Mouse (Mus musculus): ENCODE results near the gene Mef2a. TPM values are rescaled to one million over a fixed set of nuclear protein-coding genes. Genes with fewer than 3 reads are reported as not detected.

Mef2a gene
- polyA plus RNA-seq, 1 experiment from 2014 or later: 23.7 TPM

Other genes with a start within 250 kb of the Mef2a start
- gene Lysmd4, start 150.3 kb downstream of the Mef2a start, polyA plus RNA-seq (2015; fragmentation: Nextera tagmentation; extraction: Ambion mirVana): 11.5 and 11.8 TPM in 2 replicates

Measured in intestine, embryonic 16.5 days (tissue).